Mouse (Mus musculus) heart, postnatal 0 days (tissue): ENCODE measurements at regions not wholly inside any gene's neighbourhood (a gene's known extent, or its start where the extent isn't known, plus 50 kb on each side); places are given as distances from the start of the nearest gene placed in this dataset.

Experiments used
- ATAC-seq: fragments of 200-750 bp; cut with Nextera tagmentation; 2 replicates; pipeline ENCODE4 v1.8.0; 2017; ENCODE audit warnings: low read depth, moderate number of reproducible peaks, moderate library complexity; ENCODE audit not compliant: insufficient read depth
- DNase-seq: peaks from one replicate; pipeline ENCODE4 v3.0.0-alpha.2; 2016; ENCODE audit warnings: low spot score
- H3K27ac ChIP-seq: fragments of 300-500 bp; sonication (generic); 2 replicates; pipeline ENCODE4 v1.5.1; 2014; ENCODE audit warnings: low read depth, mild to moderate bottlenecking
- H3K27me3 ChIP-seq: fragments of 300-500 bp; sonication (generic); 2 replicates; pipeline ENCODE4 v1.6.1; 2014; ENCODE audit warnings: low read length, mixed read lengths; ENCODE audit not compliant: control insufficient read depth, insufficient read depth
- H3K36me3 ChIP-seq: fragments of 300-500 bp; sonication (generic); replicated peaks from 2 replicates; pipeline ENCODE4 v1.6.1; 2014; ENCODE audit warnings: low read length, mixed read lengths; ENCODE audit not compliant: control insufficient read depth, insufficient read depth
- H3K4me1 ChIP-seq: fragments of 300-500 bp; sonication (generic); 2 replicates; pipeline ENCODE4 v1.6.1; 2014; ENCODE audit warnings: antibody characterized with exemption; ENCODE audit not compliant: control insufficient read depth, insufficient read depth
- H3K4me2 ChIP-seq: fragments of 300-500 bp; sonication (generic); 2 replicates; pipeline ENCODE4 v1.6.1; 2014; ENCODE audit warnings: low read depth, mild to moderate bottlenecking, low read length, moderate library complexity
- H3K4me3 ChIP-seq: fragments of 300-500 bp; sonication (generic); 2 replicates; pipeline ENCODE4 v1.5.1; 2014; ENCODE audit warnings: low read depth, low read length
- H3K9ac ChIP-seq: fragments of 300-500 bp; sonication (generic); replicated peaks from 2 replicates; pipeline ENCODE4 v1.6.1; 2014; ENCODE audit warnings: low read depth, low read length, mixed read lengths
- H3K9me3 ChIP-seq: fragments of 300-500 bp; sonication (generic); replicated peaks from 2 replicates; pipeline ENCODE4 v1.6.1; 2016; ENCODE audit warnings: low read length; ENCODE audit not compliant: control insufficient read depth
- CTCF ChIP-seq: IDR thresholded peaks from 2 replicates; pipeline ENCODE4 v1.5.1; 2016; ENCODE audit warnings: antibody characterized with exemption, control low read depth, low read depth
- EP300 ChIP-seq: IDR thresholded peaks from 2 replicates; pipeline ENCODE4 v1.6.1; 2016; ENCODE audit warnings: antibody characterized with exemption, low read depth
- WGBS: fragments of 180-500 bp; shearing (Covaris S2); extraction: QIAGEN DNeasy Blood & Tissue Kit; methylation state at CpG from one replicate; pipeline ENCODE4 v1.1.7; 2014; 5-methylcytosine and 5-hydroxymethylcytosine counted together

DNA sequence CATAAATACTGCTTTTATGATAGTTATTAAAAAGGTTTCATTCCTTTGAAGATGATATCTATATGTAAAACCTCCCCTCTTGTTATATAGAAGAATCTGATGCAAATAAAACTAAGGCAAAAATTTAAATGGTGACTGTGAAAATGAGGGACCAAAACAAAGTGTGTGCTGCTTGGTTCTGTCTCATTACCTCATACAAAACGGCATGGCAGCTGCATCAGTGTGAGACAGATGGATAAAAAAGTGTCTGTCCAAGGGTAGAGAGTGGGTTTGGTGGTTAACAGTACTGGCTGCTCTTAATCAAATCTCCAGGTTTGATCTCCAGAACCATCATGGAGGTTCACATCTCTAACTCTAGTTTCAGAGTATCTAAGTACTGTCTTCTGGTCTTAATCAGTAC, 701.9 kb upstream of the Impad1 start:
- H3K36me3 ChIP-seq: no peaks in the 10 kb centered on the region
- H3K4me3 ChIP-seq: no peak overlapping the region
- no peaks in the 10 kb centered on the region for H3K27me3 ChIP-seq
- no peak overlapping the region for H3K27ac ChIP-seq
- H3K4me2 ChIP-seq: no peak overlapping the region
- no peak for ATAC-seq
- no peak for TF ChIP-seq EP300
- TF ChIP-seq CTCF: no peak
- H3K9ac ChIP-seq: no peak overlapping the region
- no peak for DNase-seq
- WGBS: 66% methylated on average over 1 of the region's 1 CpGs
- no peaks in the 10 kb centered on the region for H3K9me3 ChIP-seq
- no peaks in the 10 kb centered on the region for H3K4me1 ChIP-seq

GRCm38 (mm10) chr4:5494072-5495000, 701.2 kb upstream of the Impad1 start:
- no peak overlapping the region for H3K4me3 ChIP-seq
- no peak overlapping the region for H3K27ac ChIP-seq

GRCm38 (mm10) chr4:5486786-5487185, 693.6 kb upstream of the Impad1 start:
- H3K27me3 ChIP-seq: no peaks in the 10 kb centered on the region
- H3K36me3 ChIP-seq: no peaks in the 10 kb centered on the region
- 72% methylated on average over 2 of the region's 2 CpGs for WGBS
- no peak for DNase-seq
- H3K9me3 ChIP-seq: no peaks in the 10 kb centered on the region
- H3K4me2 ChIP-seq: no peak overlapping the region
- H3K4me3 ChIP-seq: no peak overlapping the region
- no peak overlapping the region for H3K9ac ChIP-seq
- no peak for ATAC-seq
- no peaks in the 10 kb centered on the region for H3K4me1 ChIP-seq
- no peak overlapping the region for H3K27ac ChIP-seq
- TF ChIP-seq EP300 (no peak), CTCF (no peak)

More at GRCm38 (mm10) chr4:5494072-5495000, 701.2 kb upstream of the Impad1 start:
- H3K9ac ChIP-seq: no peak overlapping the region
- no peak overlapping the region for H3K4me2 ChIP-seq
- TF ChIP-seq CTCF (no peak), EP300 (no peak)
- DNase-seq (no peak), ATAC-seq (no peak)
- H3K9me3 ChIP-seq: no peaks in the 10 kb centered on the region
- 58% methylated on average over 1 of the region's 1 CpGs for whole genome bisulfite sequencing
- no peaks in the 10 kb centered on the region for H3K27me3 ChIP-seq
- no peaks in the 10 kb centered on the region for H3K36me3 ChIP-seq
- H3K4me1 ChIP-seq: no peaks in the 10 kb centered on the region

DNA sequence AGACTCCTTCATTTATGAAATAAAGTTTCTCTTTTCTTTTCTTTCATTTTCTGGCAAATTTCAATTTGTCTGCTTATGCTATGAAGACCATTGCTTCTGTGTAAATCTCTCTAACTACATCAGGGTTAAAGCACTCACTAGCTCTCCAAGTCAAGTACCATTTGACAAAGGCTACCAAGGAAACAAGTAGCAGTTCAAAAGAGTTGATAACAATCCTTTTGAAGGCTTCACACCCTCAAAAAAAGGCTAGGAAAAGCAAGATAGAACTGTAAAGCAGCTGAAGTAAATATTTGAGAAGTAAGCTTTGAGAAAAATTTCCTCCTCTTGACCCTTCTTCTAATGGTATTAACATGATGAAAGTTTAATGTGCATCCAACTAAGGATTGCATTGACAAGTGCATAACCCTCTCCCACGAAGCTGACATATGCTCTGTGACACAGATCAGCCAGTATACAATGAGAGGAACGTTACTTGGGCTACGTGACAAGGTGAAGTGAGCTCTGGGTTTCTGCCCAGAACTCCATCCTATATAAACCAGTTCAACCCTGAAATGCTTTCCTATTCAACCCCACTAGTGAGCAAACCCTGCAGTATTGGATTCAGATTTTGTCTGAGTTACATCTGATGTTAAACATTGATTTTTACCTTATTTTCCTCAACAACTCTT, 678.9 kb upstream of the Impad1 start:
- TF ChIP-seq CTCF (no peak), EP300 (no peak)
- H3K4me2 ChIP-seq: no peak overlapping the region
- H3K9me3 ChIP-seq: no peaks in the 10 kb centered on the region
- WGBS: 31% methylated on average over 3 of the region's 3 CpGs
- no peaks in the 10 kb centered on the region for H3K4me1 ChIP-seq
- H3K36me3 ChIP-seq: no peaks in the 10 kb centered on the region
- no peaks in the 10 kb centered on the region for H3K27me3 ChIP-seq
- no peak overlapping the region for H3K4me3 ChIP-seq
- H3K9ac ChIP-seq: no peak overlapping the region
- ATAC-seq: no peak
- DNase-seq: no peak
- no peak overlapping the region for H3K27ac ChIP-seq

GRCm38 (mm10) chr4:5459028-5459695, 666.0 kb upstream of the Impad1 start:
- no peaks in the 10 kb centered on the region for H3K4me1 ChIP-seq
- H3K36me3 ChIP-seq: no peaks in the 10 kb centered on the region
- no peak overlapping the region for H3K4me2 ChIP-seq
- TF ChIP-seq EP300 (no peak), CTCF (no peak)
- DNase-seq (no peak), ATAC-seq (no peak)
- no peaks in the 10 kb centered on the region for H3K27me3 ChIP-seq
- H3K9ac ChIP-seq: no peak overlapping the region
- no peak overlapping the region for H3K4me3 ChIP-seq
- H3K9me3 ChIP-seq: no peaks in the 10 kb centered on the region
- no peak overlapping the region for H3K27ac ChIP-seq
